Mouse (Mus musculus): ENCODE measurements around the gene Gm7030.
"Not testable (repeated sequence)": the region's sequence is repeated elsewhere in the genome, so short reads cannot be mapped to it uniquely, and the experiment has no call there.

Gene Gm7030

GRCm38 (mm10) chr17:36135421-36136231 is 6.4 kb upstream of the Gm7030 start:
- DNase-seq (ENCODE audit: low spot score in 2 of 2), result not testable (repeated sequence)

GRCm38 (mm10) chr17:36131516-36132265 is 2.5 kb upstream of the Gm7030 start:
- peak; percentile 59 to 71 for DNase-seq (ENCODE audit: low spot score in 2 of 2)

GRCm38 (mm10) chr17:36128525-36128924 is 700 bp downstream of the Gm7030 start:
- not testable (repeated sequence) for DNase-seq (ENCODE audit: low spot score in 2 of 2)

DNA sequence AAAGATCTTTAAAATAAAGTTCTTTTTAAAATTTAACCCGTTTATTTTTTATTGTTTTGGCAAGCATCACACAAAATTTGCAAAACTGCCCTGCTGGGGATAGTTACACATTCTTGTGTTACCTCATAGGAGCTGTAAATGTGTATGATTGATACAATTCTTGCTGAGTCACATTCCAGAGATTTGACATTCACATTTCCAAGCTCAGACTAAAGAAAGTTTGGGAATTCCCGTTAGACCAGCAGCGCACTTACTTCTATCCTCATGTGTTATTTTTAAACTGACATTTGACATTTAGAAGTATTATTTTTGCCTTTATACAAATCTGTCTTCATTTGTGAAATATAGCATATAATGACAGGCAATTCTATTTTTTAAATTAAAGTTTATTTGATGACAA is 5.1 kb downstream of the Gm7030 start:
- DNase-seq (ENCODE audit: low spot score in 2 of 2), result not testable (repeated sequence)

- DNase-seq (ENCODE audit: low spot score in 2 of 2), result peak; percentile 81
Observed at GRCm38 (mm10) chr17:36121352-36122020, 7.7 kb downstream of the Gm7030 start, which contains the start of gene Gm19684. Gene Gm19684, plus strand, starts transcription at chr17:36121678.

- not testable (repeated sequence) for DNase-seq (ENCODE audit: low spot score in 2 of 2)
Observed at GRCm38 (mm10) chr17:36120839-36121238, 8.4 kb downstream of the Gm7030 start.

DNA sequence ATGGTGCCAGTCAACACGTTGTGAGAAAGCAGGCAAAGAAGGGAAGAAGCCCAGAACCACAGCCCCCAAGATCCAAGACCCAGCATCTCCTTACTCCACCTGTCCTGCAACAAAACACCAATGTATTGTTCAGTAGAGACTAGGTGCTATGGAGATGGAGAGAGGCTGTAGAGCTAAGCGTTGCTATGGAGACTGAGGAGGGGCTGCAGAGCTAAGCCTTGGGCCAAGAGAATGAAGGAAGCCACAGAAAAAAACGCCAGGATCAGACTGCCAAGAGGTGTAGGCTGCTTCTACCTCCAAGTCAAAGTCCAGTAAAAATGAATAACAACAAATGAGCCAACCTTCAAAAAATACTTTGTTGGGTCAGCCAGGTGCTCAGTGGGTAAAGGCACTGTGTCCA is 12.7 kb downstream of the Gm7030 start:
- not testable (repeated sequence) for DNase-seq (ENCODE audit: low spot score in 2 of 2)

DNA sequence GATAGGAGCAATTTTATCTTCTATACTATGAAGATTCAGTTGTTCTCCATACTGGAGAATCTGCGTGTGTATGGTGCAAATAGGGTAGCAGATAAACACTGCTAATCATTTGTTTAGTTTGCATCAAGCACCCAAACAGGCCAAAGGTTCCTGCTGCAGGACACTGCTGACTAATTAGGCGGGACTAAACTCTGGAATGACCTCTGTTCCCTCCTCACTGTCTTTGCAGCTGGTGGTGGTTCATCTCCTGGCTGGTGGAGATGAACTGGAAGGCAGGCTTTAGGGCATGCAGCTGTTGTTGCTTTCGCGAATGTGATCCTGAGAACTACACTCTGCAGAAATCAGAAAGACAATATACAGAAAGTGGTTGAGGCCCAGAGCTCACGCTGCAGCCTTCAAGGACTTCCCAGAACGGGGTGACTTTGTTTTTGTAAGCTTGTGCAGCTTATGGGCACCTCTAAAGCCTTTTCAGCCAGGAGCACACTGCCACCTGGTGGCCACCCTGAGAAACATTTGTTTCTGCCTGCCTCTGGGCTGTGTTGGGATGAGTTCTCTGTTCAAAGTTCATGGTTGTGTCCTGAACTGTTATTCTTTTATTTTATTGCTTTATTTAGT is 15.1 kb downstream of the Gm7030 start:
- DNase-seq (ENCODE audit: low spot score in 2 of 2), result peak; percentile 48 to 58

GRCm38 (mm10) chr17:36111510-36111868 is 17.7 kb downstream of the Gm7030 start:
- peak; percentile 55 to 65 for DNase-seq (ENCODE audit: low spot score in 2 of 2)

DNA sequence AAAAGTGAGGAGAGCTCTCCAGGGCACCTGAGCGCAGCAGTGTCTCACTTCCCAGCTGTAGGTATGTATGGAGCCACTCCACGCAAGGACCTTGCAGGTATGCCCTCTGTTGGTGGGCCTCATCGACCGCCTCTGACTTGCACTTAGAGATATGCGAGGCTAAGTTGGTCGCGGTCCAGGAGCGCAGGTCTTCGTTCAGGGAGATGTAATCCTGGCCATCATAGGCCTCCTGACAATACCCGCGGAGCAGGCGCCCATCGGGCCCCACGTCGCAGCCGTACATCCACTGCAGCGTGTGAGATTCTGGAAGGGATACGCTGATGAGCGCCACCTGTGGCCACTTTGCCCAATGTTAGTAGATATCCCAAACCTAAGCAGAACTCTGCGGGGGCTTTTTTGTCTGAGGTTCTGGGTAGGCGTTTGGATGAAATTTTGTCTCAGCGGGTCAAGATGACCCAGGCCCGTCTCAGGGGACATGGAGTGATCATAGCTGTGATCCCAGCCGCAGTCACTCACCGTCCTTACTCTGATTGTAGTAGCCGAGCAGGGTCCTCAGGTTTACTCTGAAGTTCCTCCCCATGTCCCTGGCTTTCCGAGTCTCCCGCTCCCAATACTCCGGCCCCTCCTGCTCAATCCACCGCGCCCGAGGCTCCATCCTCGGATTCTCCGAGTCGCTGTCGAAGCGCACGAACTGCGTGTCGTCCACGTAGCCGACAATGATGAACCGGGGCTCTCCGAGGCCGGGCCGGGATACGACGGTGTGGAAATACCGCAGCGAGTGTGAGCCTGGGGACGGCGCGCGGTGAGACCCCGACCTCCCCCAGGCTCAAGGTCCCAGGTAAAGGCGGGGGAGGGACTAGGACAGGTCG is 18.4 kb downstream of the Gm7030 start:
- peak; percentile 37 to 41 for DNase-seq (ENCODE audit: low spot score in 2 of 2)

GRCm38 (mm10) chr17:36110129-36110528 is 19.1 kb downstream of the Gm7030 start:
- peak in 1 of 2 experiments; percentile 12 for DNase-seq (ENCODE audit: low spot score in 2 of 2)

DNA sequence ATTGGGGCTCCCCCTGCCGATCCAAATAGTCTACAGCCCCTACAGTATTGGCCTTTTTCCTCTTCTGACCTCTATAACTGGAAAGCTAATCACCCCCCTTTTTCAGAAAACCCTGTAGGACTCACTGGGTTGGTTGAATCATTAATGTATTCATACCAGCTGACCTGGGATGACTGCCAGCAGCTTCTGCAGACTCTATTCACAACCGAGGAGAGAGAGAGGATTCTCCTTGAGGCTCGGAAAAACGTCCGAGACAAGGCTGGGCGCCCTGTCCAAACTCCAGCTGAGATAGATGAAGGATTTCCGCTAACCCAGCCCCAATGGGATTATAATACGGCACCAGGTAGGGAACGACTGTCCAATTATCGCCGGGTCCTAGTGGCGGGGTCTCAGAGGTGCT is 27.1 kb downstream of the Gm7030 start:
- peak in 1 of 2 experiments; percentile 0 for DNase-seq (ENCODE audit: low spot score in 2 of 2)

- DNase-seq (ENCODE audit: low spot score in 2 of 2), result not testable (repeated sequence)
Observed at GRCm38 (mm10) chr17:36099603-36100002, 29.6 kb downstream of the Gm7030 start.

GRCm38 (mm10) chr17:36093936-36094335 is 35.3 kb downstream of the Gm7030 start:
- no peak for DNase-seq (ENCODE audit: low spot score in 2 of 2)

GRCm38 (mm10) chr17:36092520-36092919 is 36.7 kb downstream of the Gm7030 start:
- not testable (repeated sequence) for DNase-seq (ENCODE audit: low spot score in 2 of 2)

- not testable (repeated sequence) for DNase-seq (ENCODE audit: low spot score in 2 of 2)
Observed at GRCm38 (mm10) chr17:36091933-36092332, 37.3 kb downstream of the Gm7030 start.

DNA sequence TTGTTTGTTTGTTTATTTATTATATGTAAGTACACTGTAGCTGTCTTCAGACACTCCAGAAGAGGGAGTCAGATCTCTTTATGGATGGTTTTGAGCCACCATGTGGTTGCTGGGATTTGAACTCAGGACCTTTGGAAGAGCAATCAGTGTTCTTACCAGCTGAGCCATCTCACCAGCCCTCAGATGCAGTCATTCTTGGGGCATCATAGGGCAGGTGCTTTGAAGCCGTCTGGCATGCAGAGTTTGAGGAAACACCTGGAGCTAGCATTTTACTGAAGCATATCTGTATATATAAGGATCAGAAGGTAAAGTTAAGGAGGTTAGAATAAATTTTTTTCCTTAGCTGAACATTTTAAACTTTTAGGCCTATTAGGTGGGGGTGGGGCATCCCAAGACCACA is 43.2 kb downstream of the Gm7030 start:
- DNase-seq (ENCODE audit: low spot score in 2 of 2), result peak; percentile 71 to 72

DNA sequence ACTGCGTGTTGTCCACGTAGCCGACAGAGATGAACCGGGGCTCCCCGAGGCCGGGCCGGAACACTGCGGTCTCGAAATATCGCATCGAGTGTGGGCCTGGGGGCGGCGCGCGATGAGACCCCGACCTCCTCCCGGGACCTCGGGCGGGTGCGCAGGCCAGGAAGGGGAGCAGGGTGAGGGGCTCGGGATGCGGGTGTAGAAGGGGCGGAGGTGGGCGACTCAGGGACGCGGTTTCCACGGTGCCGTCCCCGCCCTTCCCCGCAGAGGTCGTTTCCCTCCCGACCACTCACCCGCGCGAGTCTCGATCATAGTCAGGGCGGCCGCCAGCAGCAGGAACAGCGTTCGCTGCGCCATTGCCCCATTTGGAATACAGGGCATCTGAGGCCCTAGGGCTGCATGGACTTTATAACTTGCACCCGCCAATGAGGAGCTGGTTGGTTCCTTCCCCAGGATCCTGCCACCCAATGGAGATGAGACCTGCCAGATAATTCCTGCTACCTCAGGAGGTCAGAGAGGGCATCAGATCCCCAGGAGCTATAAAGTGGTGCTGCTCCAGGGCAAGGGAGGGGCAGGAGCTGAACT is 45.3 kb downstream of the Gm7030 start:
- peak; percentile 38 to 42 for DNase-seq (ENCODE audit: low spot score in 2 of 2)

DNA sequence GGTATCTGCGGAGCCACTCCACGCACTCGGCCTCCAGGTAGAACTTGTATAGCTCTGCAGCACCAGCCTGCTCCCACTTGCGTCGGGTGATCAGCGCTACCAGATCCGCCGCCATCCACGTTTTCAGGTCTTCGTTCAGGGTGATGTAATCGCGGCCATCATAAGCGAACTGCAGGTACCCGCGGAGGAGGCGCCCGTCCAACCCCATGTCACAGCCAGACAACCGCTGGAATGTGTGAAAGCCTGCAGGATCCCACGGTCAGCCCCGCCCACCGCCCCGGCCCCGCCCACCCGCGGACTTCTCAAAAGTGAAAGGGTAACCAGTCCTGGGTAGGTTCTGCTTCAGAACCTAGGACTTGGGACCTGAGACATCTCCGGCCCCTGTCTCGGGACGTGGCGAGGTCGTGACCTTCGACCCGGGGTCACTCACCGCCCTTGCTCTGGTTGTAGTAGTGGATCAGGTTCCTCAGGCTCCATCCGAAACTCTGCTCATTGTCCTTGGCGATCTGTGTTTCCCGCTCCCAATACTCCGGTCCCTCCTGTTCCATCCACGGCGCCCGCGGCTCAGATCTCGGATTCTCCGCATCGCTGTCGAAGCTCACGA is 45.9 kb downstream of the Gm7030 start:
- DNase-seq (ENCODE audit: low spot score in 2 of 2), result peak in 1 of 2 experiments; percentile 17
